Mouse (Mus musculus) urinary bladder, postnatal 10 days (tissue): ENCODE results near the gene Btbd3.

ENCODE experiments used
- DNase-seq: peaks from one replicate; pipeline ENCODE4 v3.0.0; 2022; ENCODE audit warnings: low spot score

Gene Btbd3

GRCm38 (mm10) chr2:138539655-138540054, 283.3 kb downstream of the Btbd3 start:
- no peak for DNase-seq

- no peak for DNase-seq
These were observed 292.6 kb downstream of the Btbd3 start for GRCm38 (mm10) chr2:138548990-138549389.

- DNase-seq = no peak
These were observed 295.2 kb downstream of the Btbd3 start for GRCm38 (mm10) chr2:138551516-138551915.

- no peak for DNase-seq
These were observed 298.9 kb downstream of the Btbd3 start for GRCm38 (mm10) chr2:138555106-138555862.

- no peak for DNase-seq
These were observed 329.6 kb downstream of the Btbd3 start for GRCm38 (mm10) chr2:138585930-138586329.

GRCm38 (mm10) chr2:138587335-138587734, 331.0 kb downstream of the Btbd3 start:
- DNase-seq = no peak

GRCm38 (mm10) chr2:138587795-138588545, 331.6 kb downstream of the Btbd3 start:
- no peak for DNase-seq

- DNase-seq = no peak
These were observed 332.7 kb downstream of the Btbd3 start for GRCm38 (mm10) chr2:138589105-138589504.

- no peak for DNase-seq
These were observed 333.9 kb downstream of the Btbd3 start for GRCm38 (mm10) chr2:138590307-138590706.

GRCm38 (mm10) chr2:138612361-138612760, 356.0 kb downstream of the Btbd3 start:
- DNase-seq = no peak

- DNase-seq = no peak
These were observed 361.1 kb downstream of the Btbd3 start for GRCm38 (mm10) chr2:138617501-138617900.
